8 mouse cellular contexts compared by ENCODE assay signal in the genomic region with DNA sequence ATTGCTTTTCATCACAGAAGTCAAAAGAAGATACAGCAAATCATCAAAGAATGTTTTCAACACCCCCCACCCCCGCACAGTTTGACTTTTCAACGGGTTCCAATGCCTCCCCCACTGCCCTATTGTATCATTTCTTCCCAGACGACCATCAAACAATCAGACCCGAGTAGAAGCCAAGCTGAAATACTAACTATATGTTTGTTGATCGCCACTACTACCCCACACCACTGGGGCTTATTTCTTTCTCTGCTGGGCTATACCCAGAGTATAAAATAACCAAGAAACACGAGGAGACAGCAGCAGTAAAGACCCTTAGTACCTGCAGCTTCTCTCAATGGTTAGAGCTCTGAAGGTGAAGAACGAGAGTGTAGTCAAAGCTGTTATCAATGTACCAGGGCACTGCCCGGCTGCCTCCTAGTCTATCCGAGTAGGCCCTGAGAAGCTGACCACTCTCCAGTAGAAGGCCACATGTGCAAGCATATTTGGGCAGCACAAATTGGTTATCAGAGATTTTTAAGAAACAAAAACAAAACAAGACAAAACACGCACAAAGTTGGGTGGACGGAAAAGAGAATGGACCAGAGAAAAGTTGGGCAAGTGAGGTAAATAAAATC.
DNase-seq lines count a peak whose midpoint lies in the region; ATAC-seq and TF ChIP-seq lines count a peak whose summit lies in the region.

No protein-coding gene starts in this region.

- 0 out of 2 replicates have a peak, but pooled peaks have one; percentile 12 for ATAC-seq in liver, embryonic 11.5 days (replicated peaks; ENCODE audit: low FRiP score)
- ATAC-seq in heart, postnatal 0 days (ENCODE audit: insufficient read depth, low read depth): no peak; the same call in 1 of the 2 replicates
- no peak for ATAC-seq in liver, embryonic 14.5 days (ENCODE audit: insufficient read depth)
- no peak for ATAC-seq in megakaryocyte progenitor cell, adult 5-6 weeks (replicated peaks; ENCODE audit: poor library complexity)

- H3K4me3 ChIP-seq in liver, embryonic 11.5 days (ENCODE audit: low read depth, low read length): no peak overlapping the region
- H3K4me3 ChIP-seq in heart, postnatal 0 days (ENCODE audit: low read depth, low read length): no peak overlapping the region
- H3K4me3 ChIP-seq in liver, embryonic 14.5 days (ENCODE audit: insufficient read depth in 1 of 2, low read depth in 2 of 2, low read length in 2 of 2): no peak overlapping the region
- peak overlapping the region; percentile 15; the same call in 1 of the 2 replicates for H3K4me3 ChIP-seq in olfactory bulb, adult 2 months (ENCODE audit: insufficient read depth, low read depth, low read length)

- no peak overlapping the region for H3K9ac ChIP-seq in liver, embryonic 11.5 days (ENCODE audit: low read depth, low read length)
- no peak overlapping the region for H3K9ac ChIP-seq in heart, postnatal 0 days (replicated peaks; ENCODE audit: low read depth, low read length)
- no peak overlapping the region for H3K9ac ChIP-seq in liver, embryonic 14.5 days (replicated peaks)

- no peak overlapping the region for H3K27ac ChIP-seq in liver, embryonic 11.5 days (ENCODE audit: low read depth, low read length)
- no peak overlapping the region for H3K27ac ChIP-seq in heart, postnatal 0 days (ENCODE audit: low read depth)
- no peak overlapping the region for H3K27ac ChIP-seq in liver, embryonic 14.5 days
- no peak overlapping the region for H3K27ac ChIP-seq in olfactory bulb, adult 2 months (ENCODE audit: insufficient read depth, low read depth, low read length)

- TF ChIP-seq CTCF in heart, postnatal 0 days (IDR thresholded peaks at IDR 0.05; ENCODE audit: low read depth): no peak
- no peak for TF ChIP-seq CTCF in liver, embryonic 14.5 days (IDR thresholded peaks at IDR 0.05; ENCODE audit: low read depth)
- TF ChIP-seq CTCF in olfactory bulb, adult 2 months (IDR thresholded peaks at IDR 0.05; ENCODE audit: insufficient read depth, low read depth, low read length): no peak

- TF ChIP-seq EP300 in heart, postnatal 0 days (IDR thresholded peaks at IDR 0.05; ENCODE audit: low read depth): no peak
- TF ChIP-seq EP300 in liver, embryonic 14.5 days (IDR thresholded peaks at IDR 0.05; ENCODE audit: low read depth): no peak

- H3K36me3 ChIP-seq in liver, embryonic 11.5 days (ENCODE audit: control insufficient read depth, insufficient read depth, low read length): no peaks in the 10 kb centered on the region
- no peaks in the 10 kb centered on the region for H3K36me3 ChIP-seq in heart, postnatal 0 days (replicated peaks; ENCODE audit: control insufficient read depth, insufficient read depth, low read length)
- H3K36me3 ChIP-seq in liver, embryonic 14.5 days (replicated peaks; ENCODE audit: control insufficient read depth, insufficient read depth, low read depth): no peaks in the 10 kb centered on the region

- no peaks in the 10 kb centered on the region for H3K9me3 ChIP-seq in liver, embryonic 11.5 days (ENCODE audit: control insufficient read depth, low read length)
- no peaks in the 10 kb centered on the region for H3K9me3 ChIP-seq in heart, postnatal 0 days (replicated peaks; ENCODE audit: control insufficient read depth, low read length)
- H3K9me3 ChIP-seq in liver, embryonic 14.5 days (ENCODE audit: control insufficient read depth, low read length): no peaks in the 10 kb centered on the region

- 48% methylated on average over 11 of the region's 11 CpGs for WGBS in liver, embryonic 11.5 days
- WGBS in heart, postnatal 0 days: 48% methylated on average over 11 of the region's 11 CpGs
- 40% methylated on average over 11 of the region's 11 CpGs for WGBS in liver, embryonic 14.5 days (ENCODE audit: insufficient replicate concordance)
- WGBS in olfactory bulb, adult 2 months: 49% methylated on average over 11 of the region's 11 CpGs

- no peaks in the 10 kb centered on the region for H3K27me3 ChIP-seq in liver, embryonic 11.5 days (replicated peaks; ENCODE audit: control insufficient read depth, insufficient read depth, low read length)
- no peaks in the 10 kb centered on the region for H3K27me3 ChIP-seq in heart, postnatal 0 days (ENCODE audit: control insufficient read depth, insufficient read depth, low read length)
- no peaks in the 10 kb centered on the region for H3K27me3 ChIP-seq in liver, embryonic 14.5 days (ENCODE audit: control insufficient read depth, insufficient read depth, low read length)

- no peak for TF ChIP-seq POLR2A in olfactory bulb, adult 2 months (IDR thresholded peaks at IDR 0.05; ENCODE audit: insufficient read depth, low read depth, low read length)

- H3K4me1 ChIP-seq in liver, embryonic 11.5 days (replicated peaks; ENCODE audit: control insufficient read depth, insufficient read depth, low read length): peaks cover 2% of the 10 kb centered on the region; the same call in 1 of the 2 replicates
- no peaks in the 10 kb centered on the region for H3K4me1 ChIP-seq in heart, postnatal 0 days (ENCODE audit: control insufficient read depth, insufficient read depth)
- H3K4me1 ChIP-seq in liver, embryonic 14.5 days (replicated peaks; ENCODE audit: control insufficient read depth in 2 of 2, insufficient read depth in 2 of 2, low read length in 1 of 2): no peaks in the 10 kb centered on the region
- H3K4me1 ChIP-seq in olfactory bulb, adult 2 months (ENCODE audit: control insufficient read depth, insufficient read depth, low read length): peaks cover 2% of the 10 kb centered on the region; the same call in 1 of the 2 replicates

- H3K4me2 ChIP-seq in liver, embryonic 11.5 days: peak overlapping the region; percentile 46
- peak overlapping the region; percentile 40; the same call in 1 of the 2 replicates for H3K4me2 ChIP-seq in heart, postnatal 0 days (ENCODE audit: low read depth, low read length)
- H3K4me2 ChIP-seq in liver, embryonic 14.5 days (ENCODE audit: low read depth): peak overlapping the region; percentile 41

- no peak for DNase-seq in liver, embryonic 11.5 days (ENCODE audit: low spot score)
- no peak for DNase-seq in liver
- DNase-seq in heart, postnatal 0 days (ENCODE audit: low spot score): no peak
- DNase-seq in liver, embryonic 14.5 days (ENCODE audit: low read depth in 3 of 3, low spot score in 3 of 3): no peak
- no peak for DNase-seq in spleen, postnatal 14 days (ENCODE audit: low spot score in 2 of 2)
- no peak for DNase-seq in spleen, postnatal 4 days (ENCODE audit: low spot score in 2 of 2)
